Mouse (Mus musculus): Measurements from ENCODE around the gene Bnipl. TPM values are rescaled to one million over a fixed set of nuclear protein-coding genes. Genes with fewer than 3 reads are reported as not detected.
"Not testable (repeated sequence)": the region's sequence is repeated elsewhere in the genome, so short reads cannot be mapped to it uniquely, and the experiment has no call there.

Gene Bnipl
- polyA plus RNA-seq, 1 experiment from 2014 or later, result 0.79 TPM

- no peak overlapping the region for H3K27ac ChIP-seq
- WGBS, result 94% methylated on average over 1 of the region's 1 CpGs
- no peaks in the 10 kb centered on the region for H3K27me3 ChIP-seq (ENCODE audit: low read depth, poor library complexity, severe bottlenecking)
- peaks cover 71% of the 10 kb centered on the region for H3K36me3 ChIP-seq
- H3K9me3 ChIP-seq (replicated peaks), result no peaks in the 10 kb centered on the region
- no peak for DNase-seq (ENCODE audit: low spot score)
- H3K4me3 ChIP-seq, result no peak overlapping the region
- H3K4me1 ChIP-seq, result peaks cover 15% of the 10 kb centered on the region; the same call in 1 of the 2 replicates
Observed at GRCm38 (mm10) chr3:95213609-95213975, 37.4 kb downstream of the Bnipl start.

GRCm38 (mm10) chr3:95212889-95213608, 37.9 kb downstream of the Bnipl start:
- not testable (repeated sequence) for H3K27me3 ChIP-seq (ENCODE audit: low read depth, poor library complexity, severe bottlenecking); H3K27ac ChIP-seq; H3K9me3 ChIP-seq (replicated peaks); H3K4me1 ChIP-seq; H3K4me3 ChIP-seq; DNase-seq (ENCODE audit: low spot score)
- H3K36me3 ChIP-seq, result peaks cover 73% of the 10 kb centered on the region
- 94% methylated on average over 8 of the region's 10 CpGs for WGBS

- no peak for DNase-seq (ENCODE audit: low spot score)
- H3K4me3 ChIP-seq, result no peak overlapping the region
- H3K4me1 ChIP-seq, result no peaks in the 10 kb centered on the region
- H3K9me3 ChIP-seq (replicated peaks), result no peaks in the 10 kb centered on the region
- no peak overlapping the region for H3K27ac ChIP-seq
- no peaks in the 10 kb centered on the region for H3K27me3 ChIP-seq (ENCODE audit: low read depth, poor library complexity, severe bottlenecking)
- WGBS, result 92% methylated on average over 2 of the region's 2 CpGs
- H3K36me3 ChIP-seq, result peaks cover 87% of the 10 kb centered on the region
Observed at GRCm38 (mm10) chr3:95210585-95210984, 40.4 kb downstream of the Bnipl start.

GRCm38 (mm10) chr3:95208286-95208685, 42.7 kb downstream of the Bnipl start:
- DNase-seq (ENCODE audit: low spot score), result no peak
- Histone ChIP-seq H3K4me1 (no peaks in the 10 kb centered on the region), H3K27me3 (ENCODE audit: low read depth, poor library complexity, severe bottlenecking) (no peaks in the 10 kb centered on the region), H3K36me3 (peaks cover 90% of the 10 kb centered on the region), H3K9me3 (replicated peaks) (no peaks in the 10 kb centered on the region), H3K27ac (no peak overlapping the region), H3K4me3 (no peak overlapping the region)
- 94% methylated on average over 4 of the region's 4 CpGs for WGBS

- WGBS, result 94% methylated on average over 6 of the region's 6 CpGs
- Histone ChIP-seq H3K36me3 (peaks cover 98% of the 10 kb centered on the region), H3K4me3 (no peak overlapping the region)
Observed at GRCm38 (mm10) chr3:95203880-95204279, 47.1 kb downstream of the Bnipl start.

GRCm38 (mm10) chr3:95200562-95200961, 50.4 kb downstream of the Bnipl start:
- no peaks in the 10 kb centered on the region for H3K9me3 ChIP-seq (replicated peaks)
- H3K4me1 ChIP-seq, result no peaks in the 10 kb centered on the region
- no peaks in the 10 kb centered on the region for H3K27me3 ChIP-seq (ENCODE audit: low read depth, poor library complexity, severe bottlenecking)
- no peak for DNase-seq (ENCODE audit: low spot score)
- H3K4me3 ChIP-seq, result no peak overlapping the region
- WGBS, result 83% methylated on average over 2 of the region's 2 CpGs
- no peak overlapping the region for H3K27ac ChIP-seq
- peaks cover 99% of the 10 kb centered on the region for H3K36me3 ChIP-seq

More at GRCm38 (mm10) chr3:95203880-95204279, 47.1 kb downstream of the Bnipl start:
- H3K4me1 ChIP-seq, result no peaks in the 10 kb centered on the region
- H3K27me3 ChIP-seq (ENCODE audit: low read depth, poor library complexity, severe bottlenecking), result no peaks in the 10 kb centered on the region
- no peaks in the 10 kb centered on the region for H3K9me3 ChIP-seq (replicated peaks)
- H3K27ac ChIP-seq, result no peak overlapping the region
- no peak for DNase-seq (ENCODE audit: low spot score)

GRCm38 (mm10) chr3:95200132-95200531, 50.9 kb downstream of the Bnipl start:
- Histone ChIP-seq H3K9me3 (replicated peaks) (no peaks in the 10 kb centered on the region), H3K27me3 (ENCODE audit: low read depth, poor library complexity, severe bottlenecking) (no peaks in the 10 kb centered on the region), H3K27ac (no peak overlapping the region), H3K4me3 (no peak overlapping the region), H3K4me1 (no peaks in the 10 kb centered on the region), H3K36me3 (peaks cover 99% of the 10 kb centered on the region)
- DNase-seq (ENCODE audit: low spot score), result no peak
- 91% methylated on average over 7 of the region's 7 CpGs for WGBS

- Histone ChIP-seq H3K27me3 (ENCODE audit: low read depth, poor library complexity, severe bottlenecking) (no peaks in the 10 kb centered on the region), H3K36me3 (peaks cover 98% of the 10 kb centered on the region), H3K4me1 (no peaks in the 10 kb centered on the region), H3K27ac (no peak overlapping the region), H3K4me3 (no peak overlapping the region), H3K9me3 (replicated peaks) (no peaks in the 10 kb centered on the region)
- DNase-seq (ENCODE audit: low spot score), result no peak
- WGBS, result 80% methylated on average over 1 of the region's 1 CpGs
Observed at GRCm38 (mm10) chr3:95199101-95199500, 51.9 kb downstream of the Bnipl start.

GRCm38 (mm10) chr3:95195772-95196171, 55.2 kb downstream of the Bnipl start:
- 95% methylated on average over 2 of the region's 2 CpGs for WGBS
- Histone ChIP-seq H3K9me3 (replicated peaks) (no peaks in the 10 kb centered on the region), H3K4me1 (no peaks in the 10 kb centered on the region), H3K27me3 (ENCODE audit: low read depth, poor library complexity, severe bottlenecking) (no peaks in the 10 kb centered on the region), H3K36me3 (peaks cover 84% of the 10 kb centered on the region), H3K4me3 (no peak overlapping the region), H3K27ac (no peak overlapping the region)
- no peak for DNase-seq (ENCODE audit: low spot score)

GRCm38 (mm10) chr3:95194721-95195135, 56.3 kb downstream of the Bnipl start:
- no peaks in the 10 kb centered on the region for H3K4me1 ChIP-seq
- no peaks in the 10 kb centered on the region for H3K27me3 ChIP-seq (ENCODE audit: low read depth, poor library complexity, severe bottlenecking)
- 86% methylated on average over 6 of the region's 6 CpGs for WGBS
- no peak overlapping the region for H3K4me3 ChIP-seq
- no peaks in the 10 kb centered on the region for H3K9me3 ChIP-seq (replicated peaks)
- peaks cover 82% of the 10 kb centered on the region for H3K36me3 ChIP-seq
- DNase-seq (ENCODE audit: low spot score), result no peak
- H3K27ac ChIP-seq, result no peak overlapping the region

Other genes with a start within 250 kb of the Bnipl start
- 38.6 and 40.8 TPM in 2 replicates for gene Zfp687, start 235.7 kb downstream of the Bnipl start, polyA plus RNA-seq (2016; fragmentation: Nextera tagmentation; extraction: Ambion mirVana)
- gene Psmd4, start 208.6 kb downstream of the Bnipl start, polyA plus RNA-seq (2016; fragmentation: Nextera tagmentation; extraction: Ambion mirVana), result 365 and 382 TPM in 2 replicates
- gene Pip5k1a, start 144.3 kb downstream of the Bnipl start, polyA plus RNA-seq (2016; fragmentation: Nextera tagmentation; extraction: Ambion mirVana), result 18.6 and 21.7 TPM in 2 replicates
- 297 and 327 TPM in 2 replicates for gene Vps72, start 140.2 kb downstream of the Bnipl start, polyA plus RNA-seq (2016; fragmentation: Nextera tagmentation; extraction: Ambion mirVana)
- 1.2 and 1.4 TPM in 2 replicates for gene Tmod4, start 126.7 kb downstream of the Bnipl start, polyA plus RNA-seq (2016; fragmentation: Nextera tagmentation; extraction: Ambion mirVana)
- 74.1 and 79.7 TPM in 2 replicates for gene Scnm1, start 117.2 kb downstream of the Bnipl start, polyA plus RNA-seq (2016; fragmentation: Nextera tagmentation; extraction: Ambion mirVana)
- gene Lysmd1, start 117.1 kb downstream of the Bnipl start, polyA plus RNA-seq (2016; fragmentation: Nextera tagmentation; extraction: Ambion mirVana), result 12.6 and 16.2 TPM in 2 replicates
- gene Tnfaip8l2, start 108.8 kb downstream of the Bnipl start, polyA plus RNA-seq (2016; fragmentation: Nextera tagmentation; extraction: Ambion mirVana), result 0.35 and 1.9 TPM in 2 replicates
- gene Sema6c, start 90.7 kb downstream of the Bnipl start, polyA plus RNA-seq (2016; fragmentation: Nextera tagmentation; extraction: Ambion mirVana), result 8.9 and 15.8 TPM in 2 replicates
- gene Gabpb2, start 33.3 kb downstream of the Bnipl start, polyA plus RNA-seq (2016; fragmentation: Nextera tagmentation; extraction: Ambion mirVana), result 11.4 and 13.1 TPM in 2 replicates
- gene Cdc42se1, start 22.5 kb downstream of the Bnipl start, polyA plus RNA-seq (2016; fragmentation: Nextera tagmentation; extraction: Ambion mirVana), result 82.6 and 85.3 TPM in 2 replicates
- gene Mllt11, start 19.0 kb downstream of the Bnipl start, polyA plus RNA-seq (2016; fragmentation: Nextera tagmentation; extraction: Ambion mirVana), result 12.0 and 12.3 TPM in 2 replicates
- gene Gm128, start 9.6 kb downstream of the Bnipl start, polyA plus RNA-seq (2016; fragmentation: Nextera tagmentation; extraction: Ambion mirVana), result 0.65 and 0.92 TPM in 2 replicates
- 25.8 and 33.0 TPM in 2 replicates for gene Mindy1, start 30.2 kb upstream of the Bnipl start, polyA plus RNA-seq (2016; fragmentation: Nextera tagmentation; extraction: Ambion mirVana)
- 27.7 and 30.5 TPM in 2 replicates for gene Prune1, start 30.9 kb upstream of the Bnipl start, polyA plus RNA-seq (2016; fragmentation: Nextera tagmentation; extraction: Ambion mirVana)
- 1.2 and 1.6 TPM in 2 replicates for gene Anxa9, start 56.0 kb upstream of the Bnipl start, polyA plus RNA-seq (2016; fragmentation: Nextera tagmentation; extraction: Ambion mirVana)
- gene Cers2, start 63.6 kb upstream of the Bnipl start, polyA plus RNA-seq (2016; fragmentation: Nextera tagmentation; extraction: Ambion mirVana), result 131 and 144 TPM in 2 replicates
- gene Setdb1, start 106.0 kb upstream of the Bnipl start, polyA plus RNA-seq (2016; fragmentation: Nextera tagmentation; extraction: Ambion mirVana), result 57.1 and 62.9 TPM in 2 replicates
- gene 4930558C23Rik, start 151.6 kb upstream of the Bnipl start, polyA plus RNA-seq (2016; fragmentation: Nextera tagmentation; extraction: Ambion mirVana), result not detected in 2 replicates
- 32.3 and 43.5 TPM in 2 replicates for gene Arnt, start 183.2 kb upstream of the Bnipl start, polyA plus RNA-seq (2016; fragmentation: Nextera tagmentation; extraction: Ambion mirVana)
- gene Ctsk, start 248.1 kb upstream of the Bnipl start, polyA plus RNA-seq (2016; fragmentation: Nextera tagmentation; extraction: Ambion mirVana), result 3.4 and 4.2 TPM in 2 replicates

Measured in limb, embryonic 10.5 days (tissue).